Mouse (Mus musculus) hindbrain, embryonic 16.5 days (tissue): Measurements from ENCODE around the gene Gm9958. TPM values are rescaled to one million over a fixed set of nuclear protein-coding genes. Genes with fewer than 3 reads are reported as not detected.

Source experiments
- ATAC-seq: fragments of 200-750 bp; cut with Nextera tagmentation; 2 replicates; pipeline ENCODE4 v1.8.0; 2017; ENCODE audit warnings: moderate TSS enrichment, moderate library complexity
- H3K27ac ChIP-seq: fragments of 300-500 bp; sonication (generic); 2 replicates; pipeline ENCODE4 v1.5.1; 2014; ENCODE audit warnings: low read depth, mild to moderate bottlenecking, control low read depth, low read length, moderate library complexity
- H3K27me3 ChIP-seq: fragments of 300-500 bp; sonication (generic); replicated peaks from 2 replicates; pipeline ENCODE4 v1.6.1; 2014; ENCODE audit warnings: low read length; ENCODE audit not compliant: control insufficient read depth, insufficient read depth
- H3K36me3 ChIP-seq: fragments of 300-500 bp; sonication (generic); 2 replicates; pipeline ENCODE4 v1.6.1; 2014; ENCODE audit warnings: mild to moderate bottlenecking, low read length, moderate library complexity, mixed read lengths; ENCODE audit not compliant: control insufficient read depth, insufficient read depth
- H3K4me1 ChIP-seq: fragments of 300-500 bp; sonication (generic); 2 replicates; pipeline ENCODE4 v1.6.1; 2014; ENCODE audit warnings: low read depth, low read length; ENCODE audit not compliant: control insufficient read depth, insufficient read depth
- H3K4me2 ChIP-seq: fragments of 300-500 bp; sonication (generic); 2 replicates; pipeline ENCODE4 v1.6.1; 2014; ENCODE audit warnings: mild to moderate bottlenecking, low read length, control low read depth, moderate library complexity
- H3K4me3 ChIP-seq: fragments of 300-500 bp; sonication (generic); 2 replicates; pipeline ENCODE4 v1.5.1; 2014; ENCODE audit warnings: mild to moderate bottlenecking, low read length, control low read depth, moderate library complexity
- H3K9ac ChIP-seq: fragments of 300-500 bp; sonication (generic); 2 replicates; pipeline ENCODE4 v1.6.1; 2014; ENCODE audit warnings: low read depth, mild to moderate bottlenecking, control low read depth, low read length, moderate library complexity
- H3K9me3 ChIP-seq: fragments of 300-500 bp; sonication (generic); 2 replicates; pipeline ENCODE4 v1.6.1; 2014; ENCODE audit warnings: mild to moderate bottlenecking, low read length, moderate library complexity; ENCODE audit not compliant: control insufficient read depth
- WGBS: fragments of 180-500 bp; shearing (Covaris S2); extraction: QIAGEN DNeasy Blood & Tissue Kit; methylation state at CpG from one replicate; pipeline ENCODE4 v1.1.7; 2014; 5-methylcytosine and 5-hydroxymethylcytosine counted together
- polyA plus RNA-seq: library from polyadenylated mRNA; unstranded; fragments of >200 nt; fragmentation: Nextera tagmentation; extraction: Ambion mirVana; gene quantifications from 2 replicates; pipeline ENCODE4 v1.2.1, GENCODE M21; 2015

Gene Gm9958
- polyA plus RNA-seq, 1 experiment from 2014 or later: 3.3 TPM

GRCm38 (mm10) chr5:90383080-90383479 lies 16.1 kb downstream of the Gm9958 start:
- ATAC-seq: no peak
- Histone ChIP-seq H3K9ac (no peak overlapping the region), H3K27ac (no peak overlapping the region), H3K27me3 (no peaks in the 10 kb centered on the region), H3K9me3 (no peaks in the 10 kb centered on the region), H3K4me3 (no peak overlapping the region), H3K36me3 (no peaks in the 10 kb centered on the region), H3K4me1 (no peaks in the 10 kb centered on the region), H3K4me2 (no peak overlapping the region)
- 56% methylated on average over 1 of the region's 1 CpGs for WGBS

DNA sequence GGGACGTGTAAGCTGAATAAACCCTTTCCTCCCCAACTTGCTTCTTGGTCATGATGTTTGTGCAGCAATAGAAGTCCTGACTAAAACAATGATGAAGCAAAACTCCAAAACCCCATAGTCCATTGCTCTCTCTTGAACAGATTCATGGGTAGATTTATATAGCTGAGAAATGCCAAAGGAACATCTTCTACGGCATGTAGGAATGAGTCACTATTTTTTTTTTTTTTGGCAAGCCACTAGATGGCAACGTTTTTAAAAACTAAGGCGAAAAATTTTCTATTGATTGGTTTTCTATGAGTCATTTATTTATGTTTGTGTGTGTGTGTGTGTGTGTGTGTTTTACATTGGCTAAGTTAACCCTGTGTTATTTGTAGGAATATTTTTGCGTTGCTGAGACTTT lies 26.8 kb downstream of the Gm9958 start:
- Histone ChIP-seq H3K9ac (no peak overlapping the region), H3K36me3 (no peaks in the 10 kb centered on the region), H3K27me3 (no peaks in the 10 kb centered on the region), H3K27ac (no peak overlapping the region), H3K4me2 (no peak overlapping the region), H3K4me3 (no peak overlapping the region), H3K9me3 (no peaks in the 10 kb centered on the region), H3K4me1 (no peaks in the 10 kb centered on the region)
- 64% methylated on average over 5 of the region's 5 CpGs for WGBS
- no peak for ATAC-seq

GRCm38 (mm10) chr5:90394322-90394721 lies 27.3 kb downstream of the Gm9958 start:
- Histone ChIP-seq H3K27me3 (no peaks in the 10 kb centered on the region), H3K27ac (no peak overlapping the region), H3K9me3 (no peaks in the 10 kb centered on the region), H3K9ac (no peak overlapping the region), H3K36me3 (no peaks in the 10 kb centered on the region), H3K4me1 (no peaks in the 10 kb centered on the region), H3K4me2 (no peak overlapping the region), H3K4me3 (no peak overlapping the region)
- 82% methylated on average over 4 of the region's 4 CpGs for WGBS
- no peak for ATAC-seq

DNA sequence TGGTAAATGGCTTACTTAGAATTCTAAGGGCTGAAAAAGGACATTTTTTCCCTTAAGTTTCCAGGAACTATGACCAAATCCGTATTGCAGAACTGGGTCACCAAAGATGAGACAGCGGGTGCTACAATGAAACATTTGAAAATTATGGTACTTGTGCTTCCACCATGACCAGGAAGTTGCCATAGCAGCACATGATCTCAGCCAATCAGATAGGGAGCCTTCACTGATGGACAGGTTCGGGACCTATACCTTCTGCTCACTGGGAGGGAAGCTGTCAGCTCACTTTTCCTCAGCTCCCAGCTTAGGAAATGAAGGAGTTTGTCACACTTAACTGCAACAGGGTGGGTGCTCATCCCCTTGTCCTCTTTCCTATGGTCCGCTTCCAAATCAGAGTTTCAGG lies 29.8 kb downstream of the Gm9958 start:
- WGBS: 92% methylated on average over 4 of the region's 4 CpGs
- H3K9me3 ChIP-seq: no peaks in the 10 kb centered on the region
- no peak overlapping the region for H3K27ac ChIP-seq
- no peaks in the 10 kb centered on the region for H3K27me3 ChIP-seq
- no peaks in the 10 kb centered on the region for H3K4me1 ChIP-seq
- H3K9ac ChIP-seq: no peak overlapping the region
- H3K36me3 ChIP-seq: no peaks in the 10 kb centered on the region
- ATAC-seq: no peak
- no peak overlapping the region for H3K4me2 ChIP-seq
- no peak overlapping the region for H3K4me3 ChIP-seq

DNA sequence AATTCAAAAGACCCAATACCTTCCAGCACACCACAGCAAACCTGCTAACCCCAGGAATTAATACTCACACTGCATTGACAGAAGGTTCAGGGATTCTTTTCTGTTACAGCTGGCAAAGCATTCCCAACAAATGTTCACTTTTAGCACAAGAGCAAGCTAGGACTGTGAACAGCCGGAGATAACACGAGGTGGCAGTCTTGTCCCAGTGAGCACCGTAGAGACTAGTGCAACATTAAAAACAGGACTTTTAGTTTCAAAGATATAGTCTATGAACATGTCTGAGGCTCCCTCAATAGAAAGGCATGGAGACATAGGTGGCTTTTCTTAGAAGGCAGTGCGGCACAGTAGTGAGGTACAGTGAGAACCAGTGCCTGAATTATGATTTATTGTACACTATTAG lies 38.2 kb downstream of the Gm9958 start:
- Histone ChIP-seq H3K4me3 (no peak overlapping the region), H3K27me3 (no peaks in the 10 kb centered on the region), H3K4me1 (no peaks in the 10 kb centered on the region), H3K4me2 (no peak overlapping the region), H3K9ac (no peak overlapping the region), H3K36me3 (no peaks in the 10 kb centered on the region), H3K9me3 (no peaks in the 10 kb centered on the region), H3K27ac (no peak overlapping the region)
- WGBS: 93% methylated on average over 4 of the region's 4 CpGs
- no peak for ATAC-seq

DNA sequence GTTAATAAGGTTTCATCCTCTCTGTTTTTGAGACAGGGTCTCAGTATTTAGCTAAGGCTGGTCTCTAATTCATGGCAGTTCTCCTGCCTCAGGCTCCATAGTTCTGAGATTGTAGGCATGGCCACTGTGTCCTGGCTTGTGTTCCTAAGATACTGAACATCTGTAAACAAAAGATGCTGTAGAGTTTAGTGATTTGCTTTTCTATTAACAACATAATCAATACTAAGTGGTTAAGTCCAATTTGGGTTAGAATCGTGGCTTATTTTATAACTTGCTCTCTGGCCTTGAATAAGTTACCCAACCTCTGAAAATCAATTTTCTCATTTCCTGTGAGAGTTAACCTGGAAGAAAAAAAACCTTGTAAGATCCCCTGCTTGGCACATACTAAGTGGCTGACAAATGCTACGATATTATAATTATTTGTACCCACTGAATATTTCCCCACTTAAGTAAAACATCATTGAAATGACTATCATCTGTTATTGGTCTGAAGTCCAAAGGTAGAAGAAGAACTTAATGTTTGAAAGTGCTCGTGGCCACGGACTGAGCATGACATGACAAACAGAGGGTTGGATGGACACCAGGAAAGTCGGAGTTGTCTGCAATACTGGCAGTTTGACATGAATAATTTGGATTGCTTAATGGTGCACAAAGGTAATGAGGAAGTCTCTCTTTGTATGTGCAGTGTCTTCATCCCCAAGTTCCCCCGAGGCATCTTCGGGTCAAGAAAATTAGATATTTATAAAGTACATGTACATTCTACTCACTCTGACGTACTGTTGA lies 47.3 kb downstream of the Gm9958 start:
- Histone ChIP-seq H3K36me3 (no peaks in the 10 kb centered on the region), H3K9me3 (no peaks in the 10 kb centered on the region), H3K4me3 (no peak overlapping the region), H3K4me2 (no peak overlapping the region), H3K27ac (no peak overlapping the region), H3K9ac (no peak overlapping the region), H3K27me3 (no peaks in the 10 kb centered on the region), H3K4me1 (no peaks in the 10 kb centered on the region)
- no peak for ATAC-seq
- 83% methylated on average over 8 of the region's 8 CpGs for WGBS

DNA sequence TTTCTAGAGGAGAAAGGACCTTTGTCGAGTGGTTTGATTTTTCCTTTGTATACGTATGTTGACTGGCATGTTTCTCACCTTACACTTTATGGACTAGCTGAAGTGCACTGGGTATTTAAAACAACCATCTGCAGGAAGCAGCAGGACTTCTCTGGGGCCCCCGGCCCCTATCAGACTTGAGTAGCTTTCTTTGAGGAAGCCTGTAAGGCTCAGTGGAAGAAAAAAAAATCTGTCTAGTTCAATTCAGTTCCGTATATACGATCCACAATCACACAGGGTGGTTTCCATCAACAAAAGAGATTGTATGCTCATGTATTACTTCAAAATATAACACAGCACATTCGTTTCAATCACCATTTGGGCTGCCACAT lies 47.9 kb downstream of the Gm9958 start:
- Histone ChIP-seq H3K4me2 (no peak overlapping the region), H3K9me3 (no peaks in the 10 kb centered on the region), H3K4me3 (no peak overlapping the region), H3K27ac (no peak overlapping the region), H3K27me3 (no peaks in the 10 kb centered on the region), H3K9ac (no peak overlapping the region), H3K4me1 (no peaks in the 10 kb centered on the region), H3K36me3 (no peaks in the 10 kb centered on the region)
- WGBS: 64% methylated on average over 6 of the region's 6 CpGs
- ATAC-seq: no peak

Other genes with a start within 250 kb of the Gm9958 start
- gene Cox18, start 143.2 kb upstream of the Gm9958 start, polyA plus RNA-seq: 41.7 and 45.9 TPM in 2 replicates
- gene Ankrd17, start 627 bp upstream of the Gm9958 start, polyA plus RNA-seq: 26.5 and 27.3 TPM in 2 replicates
- 0.07 TPM in 1 of 2 replicates, not detected in the other for gene Alb, start 93.7 kb downstream of the Gm9958 start, polyA plus RNA-seq
- gene Afp, start 123.5 kb downstream of the Gm9958 start, polyA plus RNA-seq: 0.50 and 0.74 TPM in 2 replicates
- gene Afm, start 151.7 kb downstream of the Gm9958 start, polyA plus RNA-seq: not detected in 2 replicates
- gene 5830473C10Rik, start 193.9 kb downstream of the Gm9958 start, polyA plus RNA-seq: 0.06 and 0.12 TPM in 2 replicates